Mouse (Mus musculus) heart, embryonic 10.5 days (tissue): Measurements from ENCODE around the gene Lmod1. TPM values are rescaled to one million over a fixed set of nuclear protein-coding genes. Genes with fewer than 3 reads are reported as not detected.
"Not testable (repeated sequence)": the region's sequence is repeated elsewhere in the genome, so short reads cannot be mapped to it uniquely, and the experiment has no call there.

Experiments
- DNase-seq: peaks from one replicate; pipeline ENCODE4 v3.0.0-alpha.2; 2017; ENCODE audit warnings: low spot score
- H3K27ac ChIP-seq: fragments of 300-500 bp; sonication (generic); 2 replicates; pipeline ENCODE4 v1.5.1; 2016; ENCODE audit warnings: mild to moderate bottlenecking
- H3K27me3 ChIP-seq: fragments of 300-500 bp; sonication (generic); 2 replicates; pipeline ENCODE4 v1.6.1; 2016; ENCODE audit warnings: mild to moderate bottlenecking; ENCODE audit not compliant: poor library complexity, insufficient read depth, severe bottlenecking
- H3K36me3 ChIP-seq: fragments of 300-500 bp; sonication (generic); 2 replicates; pipeline ENCODE4 v1.6.1; 2016; ENCODE audit warnings: mild to moderate bottlenecking, moderate library complexity
- H3K4me1 ChIP-seq: fragments of 300-500 bp; sonication (generic); 2 replicates; pipeline ENCODE4 v1.6.1; 2016; ENCODE audit warnings: mild to moderate bottlenecking
- H3K4me3 ChIP-seq: fragments of 300-500 bp; sonication (generic); 2 replicates; pipeline ENCODE4 v1.5.1; 2016; ENCODE audit warnings: mild to moderate bottlenecking, moderate library complexity
- H3K9me3 ChIP-seq: fragments of 300-500 bp; sonication (generic); 2 replicates; pipeline ENCODE4 v1.6.1; 2016; ENCODE audit warnings: mild to moderate bottlenecking, moderate library complexity
- WGBS: fragments of 180-500 bp; shearing (Covaris S2); methylation state at CpG from one replicate; pipeline ENCODE4 v1.1.7; 2016; 5-methylcytosine and 5-hydroxymethylcytosine counted together
- polyA plus RNA-seq: library from polyadenylated mRNA; unstranded; fragments of >200 nt; fragmentation: Nextera tagmentation; extraction: Ambion mirVana; gene quantifications from 2 replicates; pipeline ENCODE4 v1.2.1, GENCODE M21; 2016

Lmod1 gene
- polyA plus RNA-seq, 1 experiment from 2014 or later = 5.2 TPM

GRCm38 (mm10) chr1:135367005-135367404, 42.4 kb downstream of the Lmod1 start:
- Histone ChIP-seq H3K27ac (no peak overlapping the region), H3K4me1 (peaks cover 34% of the 10 kb centered on the region), H3K4me3 (no peak overlapping the region), H3K9me3 (no peaks in the 10 kb centered on the region), H3K36me3 (0 out of 2 replicates have a peak, but pooled peaks cover 13% of the 10 kb centered on the region), H3K27me3 (peaks cover 12% of the 10 kb centered on the region)
- WGBS = 65% methylated on average over 7 of the region's 7 CpGs
- DNase-seq = no peak

- peaks cover 12% of the 10 kb centered on the region for H3K27me3 ChIP-seq
- WGBS = 55% methylated on average over 8 of the region's 8 CpGs
- 0 out of 2 replicates have a peak, but pooled peaks cover 13% of the 10 kb centered on the region for H3K36me3 ChIP-seq
- no peak for DNase-seq
- no peak overlapping the region for H3K27ac ChIP-seq
- no peak overlapping the region for H3K4me3 ChIP-seq
- H3K9me3 ChIP-seq = no peaks in the 10 kb centered on the region
- H3K4me1 ChIP-seq = peaks cover 40% of the 10 kb centered on the region
These were observed 43.0 kb downstream of the Lmod1 start for GRCm38 (mm10) chr1:135367595-135367994.

GRCm38 (mm10) chr1:135368245-135368644, 43.6 kb downstream of the Lmod1 start:
- no peaks in the 10 kb centered on the region for H3K9me3 ChIP-seq
- 0 out of 2 replicates have a peak, but pooled peaks cover 13% of the 10 kb centered on the region for H3K36me3 ChIP-seq
- DNase-seq = peak; percentile 90
- H3K4me3 ChIP-seq = peak overlapping the region; percentile 62
- H3K4me1 ChIP-seq = peaks cover 45% of the 10 kb centered on the region
- H3K27ac ChIP-seq = peak overlapping the region; percentile 78
- WGBS = 2% methylated on average over 20 of the region's 20 CpGs
- peaks cover 12% of the 10 kb centered on the region for H3K27me3 ChIP-seq

- WGBS = 7% methylated on average over 14 of the region's 14 CpGs
These were observed 44.4 kb downstream of the Lmod1 start for GRCm38 (mm10) chr1:135368982-135369381.

GRCm38 (mm10) chr1:135369415-135369814, 44.8 kb downstream of the Lmod1 start:
- H3K4me1 ChIP-seq = peaks cover 54% of the 10 kb centered on the region

More at GRCm38 (mm10) chr1:135368982-135369381, 44.4 kb downstream of the Lmod1 start:
- Histone ChIP-seq H3K36me3 (0 out of 2 replicates have a peak, but pooled peaks cover 13% of the 10 kb centered on the region), H3K4me1 (peaks cover 50% of the 10 kb centered on the region), H3K27me3 (peaks cover 12% of the 10 kb centered on the region), H3K9me3 (no peaks in the 10 kb centered on the region), H3K4me3 (peak overlapping the region; percentile 62), H3K27ac (0 out of 2 replicates have a peak overlapping the region, but pooled peaks have one; percentile 78)
- peak; percentile 82 for DNase-seq

GRCm38 (mm10) chr1:135373171-135373677, 48.6 kb downstream of the Lmod1 start:
- no peaks in the 10 kb centered on the region for H3K9me3 ChIP-seq
- H3K27ac ChIP-seq = no peak overlapping the region
- H3K27me3 ChIP-seq = peaks cover 12% of the 10 kb centered on the region
- H3K4me1 ChIP-seq = peaks cover 56% of the 10 kb centered on the region
- 57% methylated on average over 4 of the region's 4 CpGs for WGBS
- H3K36me3 ChIP-seq = no peaks in the 10 kb centered on the region
- no peak overlapping the region for H3K4me3 ChIP-seq
- no peak for DNase-seq

More at GRCm38 (mm10) chr1:135369415-135369814, 44.8 kb downstream of the Lmod1 start:
- H3K27me3 ChIP-seq = peaks cover 12% of the 10 kb centered on the region
- WGBS = 80% methylated on average over 5 of the region's 5 CpGs
- H3K27ac ChIP-seq = no peak overlapping the region
- H3K4me3 ChIP-seq = peak overlapping the region; percentile 62; the same call in 1 of the 2 replicates
- no peaks in the 10 kb centered on the region for H3K9me3 ChIP-seq
- 0 out of 2 replicates have a peak, but pooled peaks cover 10% of the 10 kb centered on the region for H3K36me3 ChIP-seq
- no peak for DNase-seq

GRCm38 (mm10) chr1:135374175-135374867, 49.7 kb downstream of the Lmod1 start:
- WGBS = under 1% methylated on average over 19 of the region's 19 CpGs
- Histone ChIP-seq H3K27me3 (peaks cover 7% of the 10 kb centered on the region), H3K9me3 (no peaks in the 10 kb centered on the region), H3K27ac (peak overlapping the region; percentile 91), H3K4me3 (peak overlapping the region; percentile 74), H3K4me1 (peaks cover 56% of the 10 kb centered on the region), H3K36me3 (no peaks in the 10 kb centered on the region)
- no peak for DNase-seq

- WGBS = 4% methylated on average over 38 of the region's 38 CpGs
- Histone ChIP-seq H3K36me3 (no peaks in the 10 kb centered on the region), H3K4me1 (peaks cover 61% of the 10 kb centered on the region), H3K27ac (peak within 1 kb of the TSS; percentile 91), H3K4me3 (peak within 1 kb of the TSS; percentile 74), H3K9me3 (no peaks in the 10 kb centered on the region), H3K27me3 (no peaks in the 10 kb centered on the region; the same call in 1 of the 2 replicates)
- DNase-seq = peak; percentile 87
These were observed 50.4 kb downstream of the Lmod1 start, which contains the start of gene Shisa4 for GRCm38 (mm10) chr1:135374868-135375581. Gene Shisa4, minus strand, starts transcription at chr1:135375237.

- H3K36me3 ChIP-seq = peaks cover 19% of the 10 kb centered on the region
- WGBS = 48% methylated on average over 9 of the region's 9 CpGs
- DNase-seq = no peak
- no peaks in the 10 kb centered on the region for H3K27me3 ChIP-seq
- H3K4me3 ChIP-seq = peak overlapping the region; percentile 15
- H3K9me3 ChIP-seq = no peaks in the 10 kb centered on the region
- H3K27ac ChIP-seq = peak overlapping the region; percentile 59; the same call in 1 of the 2 replicates
- H3K4me1 ChIP-seq = peaks cover 44% of the 10 kb centered on the region
These were observed 54.0 kb downstream of the Lmod1 start for GRCm38 (mm10) chr1:135378576-135378975.

GRCm38 (mm10) chr1:135379048-135379447, 54.4 kb downstream of the Lmod1 start:
- no peaks in the 10 kb centered on the region for H3K9me3 ChIP-seq
- H3K4me3 ChIP-seq = no peak overlapping the region
- 43% methylated on average over 2 of the region's 2 CpGs for WGBS
- peak overlapping the region; percentile 59; the same call in 1 of the 2 replicates for H3K27ac ChIP-seq
- peaks cover 41% of the 10 kb centered on the region for H3K4me1 ChIP-seq
- peaks cover 23% of the 10 kb centered on the region for H3K36me3 ChIP-seq
- no peaks in the 10 kb centered on the region for H3K27me3 ChIP-seq
- no peak for DNase-seq

- no peaks in the 10 kb centered on the region for H3K9me3 ChIP-seq
- H3K4me3 ChIP-seq = no peak overlapping the region
- WGBS = 72% methylated on average over 15 of the region's 15 CpGs
- peak overlapping the region; percentile 10; the same call in 1 of the 2 replicates for H3K27ac ChIP-seq
- peaks cover 32% of the 10 kb centered on the region for H3K4me1 ChIP-seq
- no peak for DNase-seq
- H3K27me3 ChIP-seq = no peaks in the 10 kb centered on the region
- peaks cover 36% of the 10 kb centered on the region for H3K36me3 ChIP-seq
These were observed 55.7 kb downstream of the Lmod1 start for GRCm38 (mm10) chr1:135380071-135380991.

- H3K27ac ChIP-seq, DNase-seq, H3K4me3 ChIP-seq, H3K9me3 ChIP-seq, H3K27me3 ChIP-seq: not testable (repeated sequence)
- Histone ChIP-seq H3K4me1 (peaks cover 29% of the 10 kb centered on the region), H3K36me3 (peaks cover 48% of the 10 kb centered on the region)
- 52% methylated on average over 6 of the region's 6 CpGs for WGBS
These were observed 57.0 kb downstream of the Lmod1 start for GRCm38 (mm10) chr1:135381560-135381959.
